Mouse (Mus musculus) kidney, embryonic 16.5 days (tissue): Measurements from ENCODE around the gene Sec14l1. TPM values are rescaled to one million over a fixed set of nuclear protein-coding genes. Genes with fewer than 3 reads are reported as not detected.
A peak's percentile ranks its signal among the peaks of the same experiment; 100 is the strongest.

ENCODE experiments used
- ATAC-seq: fragments of 200-750 bp; cut with Nextera tagmentation; 2 replicates; pipeline ENCODE4 v1.8.0; 2017; ENCODE audit warnings: moderate TSS enrichment; ENCODE audit not compliant: low FRiP score, low TSS enrichment
- H3K27ac ChIP-seq: fragments of 300-500 bp; sonication (generic); 2 replicates; pipeline ENCODE4 v1.5.1; 2014; ENCODE audit warnings: low read length
- H3K27me3 ChIP-seq: fragments of 300-500 bp; sonication (generic); 2 replicates; pipeline ENCODE4 v1.6.1; 2014; ENCODE audit warnings: low read length, control low read depth, mixed read lengths; ENCODE audit not compliant: insufficient read depth
- H3K36me3 ChIP-seq: fragments of 300-500 bp; sonication (generic); 2 replicates; pipeline ENCODE4 v1.6.1; 2014; ENCODE audit warnings: low read length, control low read depth, mixed read lengths; ENCODE audit not compliant: insufficient read depth
- H3K4me1 ChIP-seq: fragments of 300-500 bp; sonication (generic); 2 replicates; pipeline ENCODE4 v1.6.1; 2014; ENCODE audit warnings: low read length, control low read depth, mixed read lengths; ENCODE audit not compliant: insufficient read depth
- H3K4me2 ChIP-seq: fragments of 300-500 bp; sonication (generic); replicated peaks from 2 replicates; pipeline ENCODE4 v1.6.1; 2014; ENCODE audit warnings: low read depth, low read length
- H3K4me3 ChIP-seq: fragments of 300-500 bp; sonication (generic); 2 replicates; pipeline ENCODE4 v1.5.1; 2014; ENCODE audit warnings: mild to moderate bottlenecking, low read length
- H3K9ac ChIP-seq: fragments of 300-500 bp; sonication (generic); replicated peaks from 2 replicates; pipeline ENCODE4 v1.6.1; 2014; ENCODE audit warnings: low read length
- H3K9me3 ChIP-seq: fragments of 300-500 bp; sonication (generic); 2 replicates; pipeline ENCODE4 v1.6.1; 2016; ENCODE audit warnings: low read length, control low read depth
- WGBS: fragments of 180-500 bp; shearing (Covaris S2); extraction: QIAGEN DNeasy Blood & Tissue Kit; methylation state at CpG from one replicate; pipeline ENCODE4 v1.1.7; 2014; 5-methylcytosine and 5-hydroxymethylcytosine counted together
- polyA plus RNA-seq: library from polyadenylated mRNA; unstranded; fragments of >200 nt; fragmentation: Nextera tagmentation; extraction: Ambion mirVana; gene quantifications from 2 replicates; pipeline ENCODE4 v1.2.1, GENCODE M21; 2015

Sec14l1 gene
- polyA plus RNA-seq, 1 experiment from 2014 or later = 92.9 TPM

- peaks cover 59% of the 10 kb centered on the region for H3K4me1 ChIP-seq
- H3K36me3 ChIP-seq = peaks cover 4% of the 10 kb centered on the region; the same call in 1 of the 2 replicates
- H3K4me2 ChIP-seq = no peak overlapping the region
- H3K9me3 ChIP-seq = no peaks in the 10 kb centered on the region
- no peak overlapping the region for H3K9ac ChIP-seq
- WGBS = 84% methylated on average over 17 of the region's 17 CpGs
- no peak for ATAC-seq
- no peaks in the 10 kb centered on the region for H3K27me3 ChIP-seq
- H3K27ac ChIP-seq = no peak overlapping the region
- H3K4me3 ChIP-seq = no peak overlapping the region
These were observed 8.6 kb downstream of the Sec14l1 start for GRCm38 (mm10) chr11:117123418-117124085.

GRCm38 (mm10) chr11:117124539-117124938 is 9.6 kb downstream of the Sec14l1 start:
- no peak for ATAC-seq
- WGBS = 37% methylated on average over 10 of the region's 10 CpGs
- Histone ChIP-seq H3K4me1 (peaks cover 58% of the 10 kb centered on the region), H3K9me3 (no peaks in the 10 kb centered on the region), H3K9ac (no peak overlapping the region), H3K27me3 (no peaks in the 10 kb centered on the region), H3K27ac (no peak overlapping the region), H3K36me3 (peaks cover 7% of the 10 kb centered on the region; the same call in 1 of the 2 replicates), H3K4me2 (no peak overlapping the region), H3K4me3 (no peak overlapping the region)

- Histone ChIP-seq H3K4me3 (no peak overlapping the region), H3K9me3 (no peaks in the 10 kb centered on the region), H3K27ac (peak overlapping the region; percentile 75), H3K27me3 (no peaks in the 10 kb centered on the region), H3K9ac (peak overlapping the region; percentile 32; the same call in 1 of the 2 replicates), H3K4me2 (no peak overlapping the region), H3K4me1 (peaks cover 50% of the 10 kb centered on the region), H3K36me3 (peaks cover 10% of the 10 kb centered on the region; the same call in 1 of the 2 replicates)
- WGBS = 37% methylated on average over 13 of the region's 13 CpGs
- no peak for ATAC-seq
These were observed 12.4 kb downstream of the Sec14l1 start for GRCm38 (mm10) chr11:117127250-117127837.

- peaks cover 51% of the 10 kb centered on the region for H3K4me1 ChIP-seq
- WGBS = 23% methylated on average over 12 of the region's 12 CpGs
- no peak overlapping the region for H3K4me3 ChIP-seq
- no peaks in the 10 kb centered on the region for H3K9me3 ChIP-seq
- H3K9ac ChIP-seq = peak overlapping the region; percentile 32
- peaks cover 14% of the 10 kb centered on the region for H3K36me3 ChIP-seq
- peak overlapping the region; percentile 75 for H3K27ac ChIP-seq
- no peak overlapping the region for H3K4me2 ChIP-seq
- ATAC-seq = no peak
- no peaks in the 10 kb centered on the region for H3K27me3 ChIP-seq
These were observed 13.1 kb downstream of the Sec14l1 start for GRCm38 (mm10) chr11:117127931-117128548.

GRCm38 (mm10) chr11:117129473-117129872 is 14.5 kb downstream of the Sec14l1 start:
- Histone ChIP-seq H3K4me3 (no peak overlapping the region), H3K27ac (0 out of 2 replicates have a peak overlapping the region, but pooled peaks have one; percentile 32), H3K27me3 (no peaks in the 10 kb centered on the region), H3K9ac (peak overlapping the region; percentile 44), H3K4me2 (no peak overlapping the region), H3K4me1 (peaks cover 49% of the 10 kb centered on the region), H3K9me3 (no peaks in the 10 kb centered on the region), H3K36me3 (peaks cover 14% of the 10 kb centered on the region)
- WGBS = 52% methylated on average over 11 of the region's 11 CpGs
- 0 out of 2 replicates have a peak, but pooled peaks have one; percentile 47 for ATAC-seq

GRCm38 (mm10) chr11:117130068-117130467 is 15.1 kb downstream of the Sec14l1 start:
- H3K27ac ChIP-seq = peak overlapping the region; percentile 32; the same call in 1 of the 2 replicates
- no peaks in the 10 kb centered on the region for H3K9me3 ChIP-seq
- H3K9ac ChIP-seq = peak overlapping the region; percentile 44; the same call in 1 of the 2 replicates
- 84% methylated on average over 8 of the region's 8 CpGs for WGBS
- no peaks in the 10 kb centered on the region for H3K27me3 ChIP-seq
- peaks cover 53% of the 10 kb centered on the region for H3K4me1 ChIP-seq
- ATAC-seq = no peak
- no peak overlapping the region for H3K4me3 ChIP-seq
- H3K4me2 ChIP-seq = no peak overlapping the region
- peaks cover 14% of the 10 kb centered on the region for H3K36me3 ChIP-seq

- Histone ChIP-seq H3K36me3 (peaks cover 14% of the 10 kb centered on the region), H3K4me1 (peaks cover 61% of the 10 kb centered on the region)
These were observed 15.9 kb downstream of the Sec14l1 start for GRCm38 (mm10) chr11:117130888-117131287.

GRCm38 (mm10) chr11:117131450-117131849 is 16.5 kb downstream of the Sec14l1 start:
- Histone ChIP-seq H3K4me2 (no peak overlapping the region), H3K4me1 (peaks cover 67% of the 10 kb centered on the region), H3K27ac (no peak overlapping the region), H3K9ac (no peak overlapping the region), H3K4me3 (no peak overlapping the region), H3K27me3 (no peaks in the 10 kb centered on the region), H3K9me3 (no peaks in the 10 kb centered on the region), H3K36me3 (peaks cover 14% of the 10 kb centered on the region)
- WGBS = 98% methylated on average over 10 of the region's 10 CpGs
- ATAC-seq = no peak

More at GRCm38 (mm10) chr11:117130888-117131287, 15.9 kb downstream of the Sec14l1 start:
- Histone ChIP-seq H3K4me3 (no peak overlapping the region), H3K9me3 (no peaks in the 10 kb centered on the region), H3K27me3 (no peaks in the 10 kb centered on the region), H3K9ac (no peak overlapping the region; the same call in 1 of the 2 replicates), H3K27ac (peak overlapping the region; percentile 25; the same call in 1 of the 2 replicates), H3K4me2 (peak overlapping the region; percentile 17; the same call in 1 of the 2 replicates)
- 34% methylated on average over 5 of the region's 5 CpGs for WGBS
- ATAC-seq = no peak

GRCm38 (mm10) chr11:117134776-117135387 is 19.9 kb downstream of the Sec14l1 start:
- Histone ChIP-seq H3K27ac (peak overlapping the region; percentile 88), H3K27me3 (no peaks in the 10 kb centered on the region), H3K9ac (peak overlapping the region; percentile 58), H3K4me1 (peaks cover 45% of the 10 kb centered on the region), H3K9me3 (no peaks in the 10 kb centered on the region), H3K4me2 (peak overlapping the region; percentile 49), H3K36me3 (peaks cover 7% of the 10 kb centered on the region; the same call in 1 of the 2 replicates), H3K4me3 (peak overlapping the region; percentile 13; the same call in 1 of the 2 replicates)
- WGBS = 31% methylated on average over 23 of the region's 23 CpGs
- peak; percentile 69; the same call in 1 of the 2 replicates for ATAC-seq
